Mouse (Mus musculus) lung, postnatal 0 days (tissue): ENCODE measurements around the gene Dus1l. TPM values are rescaled to one million over a fixed set of nuclear protein-coding genes. Genes with fewer than 3 reads are reported as not detected.
"Not testable (repeated sequence)": the region's sequence is repeated elsewhere in the genome, so short reads cannot be mapped to it uniquely, and the experiment has no call there.

Experiments
- ATAC-seq: fragments of 200-750 bp; cut with Nextera tagmentation; 2 replicates; pipeline ENCODE4 v1.8.0; 2017; ENCODE audit warnings: moderate library complexity
- DNase-seq: peaks from one replicate; pipeline ENCODE4 v3.0.0-alpha.2; 2016; ENCODE audit warnings: low spot score
- H3K27ac ChIP-seq: fragments of 300-500 bp; sonication (generic); 2 replicates; pipeline ENCODE4 v1.5.1; 2014; ENCODE audit warnings: antibody characterized with exemption, mild to moderate bottlenecking, low read length, mixed read lengths
- H3K27me3 ChIP-seq: fragments of 300-500 bp; sonication (generic); replicated peaks from 2 replicates; pipeline ENCODE4 v1.6.1; 2014; ENCODE audit warnings: low read length, mixed read lengths; ENCODE audit not compliant: insufficient read depth
- H3K36me3 ChIP-seq: fragments of 300-500 bp; sonication (generic); 2 replicates; pipeline ENCODE4 v1.6.1; 2014; ENCODE audit warnings: low read length, mixed read lengths; ENCODE audit not compliant: insufficient read depth
- H3K4me1 ChIP-seq: fragments of 300-500 bp; sonication (generic); 2 replicates; pipeline ENCODE4 v1.6.1; 2014; ENCODE audit warnings: antibody characterized with exemption, low read depth, low read length, mixed read lengths; ENCODE audit not compliant: insufficient read depth
- H3K4me2 ChIP-seq: fragments of 300-500 bp; sonication (generic); replicated peaks from 2 replicates; pipeline ENCODE4 v1.6.1; 2014; ENCODE audit warnings: low read depth, mild to moderate bottlenecking, low read length, moderate library complexity, mixed read lengths
- H3K4me3 ChIP-seq: fragments of 300-500 bp; sonication (generic); 2 replicates; pipeline ENCODE4 v1.5.1; 2014; ENCODE audit warnings: low read depth, low read length
- H3K9ac ChIP-seq: fragments of 300-500 bp; sonication (generic); replicated peaks from 2 replicates; pipeline ENCODE4 v1.6.1; 2014; ENCODE audit warnings: low read depth, mild to moderate bottlenecking
- H3K9me3 ChIP-seq: fragments of 300-500 bp; sonication (generic); 2 replicates; pipeline ENCODE4 v1.6.1; 2016; ENCODE audit warnings: low read length, mixed read lengths
- CTCF ChIP-seq: IDR thresholded peaks from 2 replicates; pipeline ENCODE4 v1.5.1; 2016; ENCODE audit warnings: antibody characterized with exemption, mild to moderate bottlenecking
- EP300 ChIP-seq: IDR thresholded peaks from 2 replicates; pipeline ENCODE4 v1.6.1; 2016; ENCODE audit warnings: antibody characterized with exemption, mild to moderate bottlenecking, control low read depth
- WGBS: fragments of 180-500 bp; shearing (Covaris S2); extraction: QIAGEN DNeasy Blood & Tissue Kit; methylation state at CpG from one replicate; pipeline ENCODE4 v1.1.7; 2014; 5-methylcytosine and 5-hydroxymethylcytosine counted together
- polyA plus RNA-seq: library from polyadenylated mRNA; unstranded; fragments of >200 nt; fragmentation: Nextera tagmentation; extraction: Ambion mirVana; gene quantifications from 2 replicates; pipeline ENCODE4 v1.2.1, GENCODE M21; 2015

Gene Dus1l
- 40.5 and 43.1 TPM in 2 replicates for polyA plus RNA-seq

DNA sequence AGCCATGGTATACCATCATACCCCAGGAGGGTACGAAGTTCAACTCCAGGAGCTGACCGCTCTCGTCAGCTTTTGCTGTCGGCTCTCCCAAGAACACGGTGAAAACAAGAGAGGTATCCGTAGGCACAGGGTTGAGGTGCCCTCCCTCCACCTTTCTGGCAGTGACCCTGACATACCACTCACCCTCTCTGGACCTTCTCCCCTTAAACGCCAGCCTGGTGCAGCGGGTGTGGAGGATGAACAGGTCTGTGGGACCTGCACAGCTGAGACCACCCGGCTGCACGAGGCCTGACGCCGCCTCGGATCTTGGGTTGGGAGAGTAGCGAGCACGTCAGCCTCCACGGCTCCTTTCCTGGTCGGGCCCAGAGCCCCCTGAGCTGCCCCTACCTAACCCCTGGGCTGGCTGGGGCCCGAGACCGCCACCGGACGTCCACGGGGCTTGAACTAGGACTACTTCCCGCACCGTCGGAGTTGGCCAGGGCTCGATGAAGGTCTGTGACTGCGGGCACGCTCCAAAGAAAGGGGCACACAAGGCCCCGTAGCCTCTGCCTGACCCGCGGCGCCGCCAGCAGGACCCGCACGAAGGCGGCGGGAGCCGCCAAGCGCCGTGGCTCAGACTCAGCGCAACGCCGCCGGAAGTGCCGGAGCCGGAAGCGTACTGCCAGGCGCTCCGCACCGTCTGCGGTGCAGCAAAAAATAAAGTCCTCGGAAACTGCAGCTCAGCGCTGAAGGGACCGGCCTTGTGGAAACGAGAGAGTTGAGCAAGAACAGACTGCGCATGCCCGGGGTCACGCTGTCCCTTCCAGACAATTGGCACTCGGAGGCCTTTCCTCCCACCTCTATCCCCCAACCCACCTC lies at the start of gene Dus1l:
Dus1l (minus strand) TSS at position 648 of the 858 bp plus-strand sequence.
- WGBS: under 1% methylated on average over 59 of the region's 59 CpGs

DNA sequence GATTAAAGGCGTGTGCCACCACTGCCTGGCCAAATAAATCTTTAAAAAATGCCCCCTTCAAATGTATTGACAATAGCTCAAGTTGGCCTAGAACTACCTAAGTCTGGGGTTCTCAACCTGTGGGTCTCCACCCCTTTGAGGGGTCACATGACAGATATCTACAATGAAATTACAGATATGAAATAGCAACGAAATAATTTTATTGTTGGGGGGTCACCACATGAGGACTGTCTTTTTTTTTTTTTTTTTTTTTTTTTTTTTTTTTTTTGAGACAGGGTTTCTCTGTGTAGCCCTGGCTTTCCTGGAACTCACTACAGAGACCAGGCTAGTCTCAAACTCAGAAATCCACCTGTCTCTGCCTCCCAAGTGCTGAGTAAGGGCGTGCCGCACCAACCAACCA lies 48.1 kb upstream of the Dus1l start:
- ATAC-seq: no peak
- Histone ChIP-seq H3K27ac (no peak overlapping the region), H3K9ac (no peak overlapping the region), H3K4me1 (no peaks in the 10 kb centered on the region), H3K4me2 (no peak overlapping the region), H3K36me3 (no peaks in the 10 kb centered on the region), H3K4me3 (no peak overlapping the region), H3K9me3 (no peaks in the 10 kb centered on the region), H3K27me3 (no peaks in the 10 kb centered on the region)
- DNase-seq: no peak
- WGBS: 86% methylated on average over 4 of the region's 4 CpGs
- TF ChIP-seq EP300 (no peak), CTCF (no peak)

More for the DNA sequence above, at the start of gene Dus1l:
- H3K27ac ChIP-seq: peak within 1 kb of the TSS; percentile 66; the same call in 1 of the 2 replicates
- H3K4me3 ChIP-seq: peak within 1 kb of the TSS; percentile 86
- H3K36me3 ChIP-seq: peaks cover 26% of the 10 kb centered on the region; the same call in 1 of the 2 replicates
- no peaks in the 10 kb centered on the region for H3K27me3 ChIP-seq
- peaks cover 9% of the 10 kb centered on the region for H3K4me1 ChIP-seq
- no peaks in the 10 kb centered on the region for H3K9me3 ChIP-seq
- peak within 1 kb of the TSS; percentile 97 for H3K4me2 ChIP-seq
- DNase-seq (peak; percentile 96), ATAC-seq (peak; percentile 78)
- TF ChIP-seq CTCF (no peak), EP300 (no peak; the same call in 1 of the 2 replicates)
- peak within 1 kb of the TSS; percentile 96 for H3K9ac ChIP-seq

GRCm38 (mm10) chr11:120833555-120834280 lies 37.5 kb upstream of the Dus1l start:
- H3K9me3 ChIP-seq: no peaks in the 10 kb centered on the region
- 41% methylated on average over 8 of the region's 8 CpGs for WGBS
- H3K36me3 ChIP-seq: no peaks in the 10 kb centered on the region
- H3K9ac ChIP-seq: no peak overlapping the region
- no peak overlapping the region for H3K4me3 ChIP-seq
- TF ChIP-seq EP300: no peak
- TF ChIP-seq CTCF: no peak
- no peak overlapping the region for H3K4me2 ChIP-seq
- H3K27me3 ChIP-seq: no peaks in the 10 kb centered on the region
- H3K4me1 ChIP-seq: no peaks in the 10 kb centered on the region
- H3K27ac ChIP-seq: peak overlapping the region; percentile 22; the same call in 1 of the 2 replicates
- ATAC-seq (peak; percentile 74), DNase-seq (peak; percentile 81)

DNA sequence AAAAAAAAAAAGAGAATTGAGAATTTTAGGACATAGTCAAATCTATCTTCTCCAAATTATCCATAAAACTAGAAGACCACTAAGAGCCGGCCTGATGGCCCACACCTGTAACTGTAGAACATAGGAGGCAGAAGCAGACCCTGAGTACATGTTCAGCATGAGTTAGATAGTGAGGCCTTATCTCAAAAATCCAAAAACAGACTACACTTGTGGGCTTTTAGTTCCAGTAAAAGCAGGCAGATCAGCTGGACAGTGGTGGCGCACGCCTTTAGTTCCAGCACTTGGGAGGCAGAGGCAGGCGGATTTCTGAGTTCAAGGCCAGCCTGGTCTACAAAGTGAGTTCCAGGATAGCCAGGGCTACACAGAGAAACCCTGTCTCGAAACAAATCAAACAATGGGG lies 36.8 kb upstream of the Dus1l start:
- not testable (repeated sequence) for H3K9ac ChIP-seq, H3K4me1 ChIP-seq, DNase-seq, H3K4me3 ChIP-seq, H3K36me3 ChIP-seq, H3K9me3 ChIP-seq, ATAC-seq, H3K4me2 ChIP-seq, H3K27me3 ChIP-seq
- 88% methylated on average over 5 of the region's 5 CpGs for WGBS
- H3K27ac ChIP-seq: 0 out of 2 replicates have a peak overlapping the region, but pooled peaks have one; percentile 22

GRCm38 (mm10) chr11:120831659-120832440 lies 35.6 kb upstream of the Dus1l start:
- Histone ChIP-seq H3K27ac (no peak overlapping the region), H3K9me3 (no peaks in the 10 kb centered on the region), H3K36me3 (no peaks in the 10 kb centered on the region), H3K4me2 (no peak overlapping the region), H3K4me1 (peaks cover 2% of the 10 kb centered on the region; the same call in 1 of the 2 replicates), H3K9ac (no peak overlapping the region), H3K27me3 (no peaks in the 10 kb centered on the region), H3K4me3 (no peak overlapping the region)
- TF ChIP-seq CTCF: no peak
- TF ChIP-seq EP300: no peak
- no peak for DNase-seq
- ATAC-seq: no peak
- 80% methylated on average over 3 of the region's 3 CpGs for WGBS
